Mouse (Mus musculus): Measurements from ENCODE around the gene Vwa8.

DNA sequence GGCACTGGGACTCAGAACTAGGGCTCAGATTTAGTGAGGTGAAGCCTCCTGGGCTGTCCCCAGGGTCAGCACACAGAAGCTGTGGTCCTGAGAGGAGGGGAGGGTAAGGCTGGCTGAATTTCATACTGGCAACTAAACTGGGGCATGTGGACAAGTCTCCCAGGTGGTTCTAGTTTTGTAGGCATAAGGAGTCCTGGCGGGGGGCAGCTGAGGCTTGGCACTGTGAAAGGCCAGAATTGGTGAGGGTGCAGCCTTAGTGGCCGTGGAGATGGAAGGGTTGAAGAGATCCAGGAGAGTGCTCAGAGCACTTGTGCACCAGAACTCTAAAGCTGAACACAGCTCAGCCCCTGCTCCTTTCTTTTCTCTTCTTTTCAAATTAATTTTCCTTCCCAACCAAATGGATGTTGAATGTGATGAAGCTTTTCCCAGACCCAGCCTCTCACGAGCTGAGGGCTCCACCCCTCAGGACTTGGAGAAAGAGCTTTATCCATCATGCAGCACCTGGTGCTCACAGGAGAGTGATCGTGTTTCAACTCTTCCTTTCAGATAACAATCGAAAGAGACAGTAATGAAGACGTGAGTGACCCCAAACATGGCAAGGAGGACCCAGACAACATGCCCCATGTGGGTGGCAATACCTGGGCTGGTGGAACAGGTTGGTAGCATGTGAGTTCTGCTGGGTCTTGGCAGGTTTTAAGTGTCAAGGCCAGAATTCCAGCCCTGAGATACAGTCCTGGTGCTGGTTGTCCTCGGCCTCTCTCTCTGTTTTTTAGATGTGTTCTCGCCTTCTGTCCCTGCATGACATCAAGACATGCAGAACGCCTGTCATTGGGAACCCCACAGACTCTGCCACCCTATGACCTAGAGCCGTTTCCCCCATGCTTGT is 307.9 kb downstream of the Vwa8 start:
- TF ChIP-seq EP300 (IDR thresholded peaks at IDR 0.05; ENCODE audit: low read depth) (no peak), CTCF (IDR thresholded peaks at IDR 0.05; ENCODE audit: low read depth) (no peak)
